ENCODE assay signal across 9 mouse cellular contexts in genomic region chr13:60298575-60298974, GRCm38 (mm10).
DNase-seq lines count a peak whose midpoint lies in the region; ATAC-seq lines count a peak whose summit lies in the region.
"Had no signal": no experiment of that assay in that cellular context is flagged by ENCODE, and none has a peak within 500 bp of the region (broad histone marks: within the 10 kb centered on the region; RNA-seq: fewer than 3 reads in every experiment).

No protein-coding gene starts in this region.

- H3K9ac ChIP-seq in neural tube, embryonic 13.5 days: no peak overlapping the region
- no peak overlapping the region for H3K9ac ChIP-seq in neural tube, embryonic 15.5 days (replicated peaks)
- H3K9ac ChIP-seq in embryonic facial prominence, embryonic 14.5 days (ENCODE audit: low read depth, low read length): no peak overlapping the region
- H3K9ac ChIP-seq in forebrain, embryonic 16.5 days (replicated peaks; ENCODE audit: low read depth, low read length): no peak overlapping the region
- H3K9ac ChIP-seq: forebrain, embryonic 13.5 days had no signal

- no peak overlapping the region for H3K4me3 ChIP-seq in neural tube, embryonic 13.5 days
- H3K4me3 ChIP-seq in neural tube, embryonic 15.5 days (replicated peaks): no peak overlapping the region
- H3K4me3 ChIP-seq in embryonic facial prominence, embryonic 14.5 days (ENCODE audit: low read depth, low read length): no peak overlapping the region
- H3K4me3 ChIP-seq in forebrain, embryonic 16.5 days (replicated peaks; ENCODE audit: low read length): no peak overlapping the region
- H3K4me3 ChIP-seq: forebrain, embryonic 13.5 days had no signal

- 66% methylated on average over 2 of the region's 2 CpGs for WGBS in neural tube, embryonic 13.5 days
- WGBS in neural tube, embryonic 15.5 days: 61% methylated on average over 2 of the region's 2 CpGs
- 58% methylated on average over 2 of the region's 2 CpGs for WGBS in embryonic facial prominence, embryonic 14.5 days
- WGBS in forebrain, embryonic 16.5 days: 70% methylated on average over 2 of the region's 2 CpGs

- peaks cover 12% of the 10 kb centered on the region; the same call in 1 of the 2 replicates for H3K4me1 ChIP-seq in neural tube, embryonic 13.5 days (replicated peaks)
- H3K4me1 ChIP-seq in neural tube, embryonic 15.5 days: no peaks in the 10 kb centered on the region; the same call in 1 of the 2 replicates
- peaks cover 34% of the 10 kb centered on the region for H3K4me1 ChIP-seq in embryonic facial prominence, embryonic 14.5 days (ENCODE audit: control insufficient read depth, insufficient read depth, low read length)
- H3K4me1 ChIP-seq in forebrain, embryonic 16.5 days (replicated peaks; ENCODE audit: control insufficient read depth, insufficient read depth, low read length): no peaks in the 10 kb centered on the region
- H3K4me1 ChIP-seq: forebrain, embryonic 13.5 days had no signal

- no peaks in the 10 kb centered on the region for H3K36me3 ChIP-seq in neural tube, embryonic 13.5 days
- H3K36me3 ChIP-seq in neural tube, embryonic 15.5 days: no peaks in the 10 kb centered on the region
- H3K36me3 ChIP-seq in embryonic facial prominence, embryonic 14.5 days (ENCODE audit: control insufficient read depth, insufficient read depth, low read length): no peaks in the 10 kb centered on the region
- no peaks in the 10 kb centered on the region for H3K36me3 ChIP-seq in forebrain, embryonic 16.5 days (ENCODE audit: control insufficient read depth, insufficient read depth)

- H3K27ac ChIP-seq in neural tube, embryonic 13.5 days (replicated peaks): 0 out of 2 replicates have a peak overlapping the region, but pooled peaks have one; percentile 11
- no peak overlapping the region for H3K27ac ChIP-seq in neural tube, embryonic 15.5 days (replicated peaks)
- peak overlapping the region; percentile 39 for H3K27ac ChIP-seq in embryonic facial prominence, embryonic 14.5 days (replicated peaks; ENCODE audit: low read depth, low read length)
- no peak overlapping the region for H3K27ac ChIP-seq in forebrain, embryonic 16.5 days (ENCODE audit: low read length)
- H3K27ac ChIP-seq: forebrain, embryonic 13.5 days had no signal

- H3K9me3 ChIP-seq in neural tube, embryonic 13.5 days: no peaks in the 10 kb centered on the region
- no peaks in the 10 kb centered on the region for H3K9me3 ChIP-seq in neural tube, embryonic 15.5 days (replicated peaks)
- no peaks in the 10 kb centered on the region for H3K9me3 ChIP-seq in embryonic facial prominence, embryonic 14.5 days (ENCODE audit: control insufficient read depth, low read length)
- no peaks in the 10 kb centered on the region for H3K9me3 ChIP-seq in forebrain, embryonic 16.5 days (ENCODE audit: control insufficient read depth, low read length)
- H3K9me3 ChIP-seq: forebrain, embryonic 13.5 days had no signal

- DNase-seq in embryonic facial prominence, embryonic 14.5 days (ENCODE audit: low spot score): peak; percentile 58
- peak; percentile 44 for DNase-seq in kidney, postnatal 10 days
- DNase-seq in testis, postnatal 14 days (ENCODE audit: low spot score): peak; percentile 59
- no peak for DNase-seq in layer of hippocampus, adult 18-20 months (ENCODE audit: low spot score in 2 of 2)

- no peak overlapping the region for H3K4me2 ChIP-seq in neural tube, embryonic 13.5 days
- no peak overlapping the region for H3K4me2 ChIP-seq in neural tube, embryonic 15.5 days
- H3K4me2 ChIP-seq in embryonic facial prominence, embryonic 14.5 days (ENCODE audit: low read depth, low read length): no peak overlapping the region
- no peak overlapping the region for H3K4me2 ChIP-seq in forebrain, embryonic 16.5 days (ENCODE audit: low read length)
- H3K4me2 ChIP-seq: forebrain, embryonic 13.5 days had no signal

- H3K27me3 ChIP-seq in neural tube, embryonic 13.5 days: no peaks in the 10 kb centered on the region
- no peaks in the 10 kb centered on the region for H3K27me3 ChIP-seq in neural tube, embryonic 15.5 days (replicated peaks)
- H3K27me3 ChIP-seq in embryonic facial prominence, embryonic 14.5 days (replicated peaks; ENCODE audit: control insufficient read depth, insufficient read depth, low read length): no peaks in the 10 kb centered on the region
- H3K27me3 ChIP-seq in forebrain, embryonic 16.5 days (replicated peaks; ENCODE audit: control insufficient read depth, insufficient read depth, low read length): no peaks in the 10 kb centered on the region
- H3K27me3 ChIP-seq: forebrain, embryonic 13.5 days had no signal

- ATAC-seq in neural tube, embryonic 13.5 days (ENCODE audit: low read depth): no peak
- ATAC-seq in neural tube, embryonic 15.5 days (ENCODE audit: low FRiP score): no peak
- ATAC-seq in embryonic facial prominence, embryonic 14.5 days (ENCODE audit: low read depth): no peak
- ATAC-seq in forebrain, embryonic 16.5 days: no peak
- ATAC-seq: forebrain, embryonic 13.5 days; inflammation-experienced regulatory T-cells, adult 6 months had no signal

Comparison
In these comparisons a context has a peak if more than half of its experiments do, and no peak if none do; other contexts are left out.
1. H3K27ac ChIP-seq: peak in neural tube, embryonic 13.5 days (single experiment) and embryonic facial prominence, embryonic 14.5 days (single experiment); none in neural tube, embryonic 15.5 days (single experiment) and forebrain, embryonic 16.5 days (single experiment).
2. DNase-seq: peak in embryonic facial prominence, embryonic 14.5 days (single experiment), kidney, postnatal 10 days (single experiment) and testis, postnatal 14 days (single experiment); none in layer of hippocampus, adult 18-20 months (0 of 2).